Mouse (Mus musculus) CH12.LX (cell line): ENCODE results near the gene Ube3c.

Experiments
- CTCF ChIP-seq, 2 experiments: IDR thresholded peaks in 1 of 2; conservative IDR thresholded peaks in 1 of 2; 2 replicates each; pipeline ENCODE4 v1.5.1; 2011 to 2012; ENCODE audit warnings: low read depth in 2 of 2, low read length in 2 of 2, improper control_type of control experiment in 1 of 2, inconsistent platforms in 1 of 2, mild to moderate bottlenecking in 1 of 2, moderate library complexity in 1 of 2
- EP300 ChIP-seq: IDR thresholded peaks from 2 replicates; pipeline ENCODE4 v1.6.1; 2011; ENCODE audit warnings: low read length, improper control_type of control experiment
- ETS1 ChIP-seq: conservative IDR thresholded peaks from 2 replicates; pipeline ENCODE4 v1.6.1; 2012; ENCODE audit warnings: low read depth, mild to moderate bottlenecking, inconsistent platforms, low read length, improper control_type of control experiment, moderate library complexity
- HCFC1 ChIP-seq: IDR thresholded peaks from 2 replicates; pipeline ENCODE4 v1.6.1; 2012; ENCODE audit warnings: low read depth, mild to moderate bottlenecking, inconsistent platforms, low read length, improper control_type of control experiment
- MAZ ChIP-seq: IDR thresholded peaks from 2 replicates; pipeline ENCODE4 v1.6.1; 2012; ENCODE audit warnings: low read depth, mild to moderate bottlenecking, inconsistent platforms, low read length, improper control_type of control experiment, moderate library complexity
- NRF1 ChIP-seq: IDR thresholded peaks from 2 replicates; pipeline ENCODE4 v1.6.1; 2014; ENCODE audit warnings: low read depth, mild to moderate bottlenecking, inconsistent platforms, low read length, improper control_type of control experiment, moderate library complexity
- PAX5 ChIP-seq: IDR thresholded peaks from 2 replicates; pipeline ENCODE4 v1.6.1; 2012; ENCODE audit warnings: low read length, inconsistent platforms, mixed read lengths
- POLR2A ChIP-seq: IDR thresholded peaks from 2 replicates; pipeline ENCODE4 v1.6.1; 2011; ENCODE audit warnings: low read depth, mild to moderate bottlenecking, improper control_type of control experiment, low read length
- SIN3A ChIP-seq: IDR thresholded peaks from 2 replicates; pipeline ENCODE4 v1.6.1; 2012; ENCODE audit warnings: low read length, improper control_type of control experiment, inconsistent platforms
- SMC3 ChIP-seq: IDR thresholded peaks from 2 replicates; pipeline ENCODE4 v1.6.1; 2011; ENCODE audit warnings: low read depth, low read length, improper control_type of control experiment
- UBTF ChIP-seq: IDR thresholded peaks from 2 replicates; pipeline ENCODE4 v1.6.1; 2012; ENCODE audit warnings: low read depth, mild to moderate bottlenecking, inconsistent platforms, low read length, improper control_type of control experiment, moderate library complexity
- ZMIZ1 ChIP-seq: IDR thresholded peaks from 2 replicates; pipeline ENCODE4 v1.6.1; 2012; ENCODE audit warnings: low read depth, mild to moderate bottlenecking, inconsistent platforms, low read length, improper control_type of control experiment
- ZNF384 ChIP-seq: IDR thresholded peaks from 2 replicates; pipeline ENCODE4 v1.6.1; 2012; ENCODE audit warnings: low read depth, low read length, improper control_type of control experiment, inconsistent platforms

GRCm38 (mm10) chr5:29636884-29637283 is 67.8 kb downstream of the Ube3c start:
- TF ChIP-seq CTCF (conservative IDR thresholded peaks at IDR 0.05 in 1 of 2, IDR thresholded peaks at IDR 0.05 in 1 of 2; ENCODE audit: low read depth in 2 of 2, low read length in 2 of 2) = peak in 1 of 2 experiments; percentile 35; a peak in 2 of 4 replicates
- no peak for TF ChIP-seq HCFC1
- no peak for TF ChIP-seq PAX5
- no peak for TF ChIP-seq MAZ
- TF ChIP-seq NRF1 = no peak
- TF ChIP-seq POLR2A = no peak
- TF ChIP-seq SMC3 = no peak
- TF ChIP-seq ZNF384 = no peak
- TF ChIP-seq UBTF = no peak
- no peak for TF ChIP-seq SIN3A
- TF ChIP-seq ETS1 = no peak
- no peak for TF ChIP-seq EP300
- TF ChIP-seq ZMIZ1 = no peak
